Mouse (Mus musculus) myocyte (in vitro differentiated cells): Measurements from ENCODE around the gene Ptprg. TPM values are rescaled to one million over a fixed set of nuclear protein-coding genes. Genes with fewer than 3 reads are reported as not detected.

ENCODE experiments used
- H3K27me3 ChIP-seq: one replicate; pipeline ENCODE4 v1.6.1; 2011; ENCODE audit not compliant: control insufficient read depth, insufficient read depth, insufficient read length
- H3K36me3 ChIP-seq: one replicate; pipeline ENCODE4 v1.6.1; 2011; ENCODE audit not compliant: control insufficient read depth, insufficient read depth
- H3K4me2 ChIP-seq: one replicate; pipeline ENCODE4 v1.6.1; 2011; ENCODE audit warnings: low read depth, control low read depth
- H3K4me3 ChIP-seq: one replicate; pipeline ENCODE4 v1.5.1; 2011; ENCODE audit warnings: mild to moderate bottlenecking, control low read depth, moderate library complexity
- H3K79me2 ChIP-seq: one replicate; pipeline ENCODE4 v1.6.1; 2011; ENCODE audit not compliant: control insufficient read depth, insufficient read depth
- H3ac ChIP-seq: one replicate; pipeline ENCODE4 v1.6.1; 2011; ENCODE audit not compliant: control insufficient read depth, insufficient read length
- CEBPB ChIP-seq: IDR thresholded peaks from 2 replicates; pipeline ENCODE4 v1.6.1; 2011; ENCODE audit warnings: mild to moderate bottlenecking, moderate library complexity; ENCODE audit not compliant: poor library complexity, insufficient read depth, severe bottlenecking
- E2F4 ChIP-seq: IDR thresholded peaks from one replicate; pipeline ENCODE4 v1.6.1; 2011; ENCODE audit warnings: mild to moderate bottlenecking, control low read depth, moderate library complexity; ENCODE audit not compliant: insufficient read depth
- MAX ChIP-seq: IDR thresholded peaks from one replicate; pipeline ENCODE4 v1.6.1; 2011; ENCODE audit warnings: low read depth, mild to moderate bottlenecking, control low read depth
- MYOD1 ChIP-seq, 3 experiments: IDR thresholded peaks; one replicate each; pipeline ENCODE4 v1.6.1; 2011; ENCODE audit warnings: control low read depth in 2 of 3, low read depth in 2 of 3, mild to moderate bottlenecking in 2 of 3, moderate library complexity in 1 of 3; ENCODE audit not compliant: insufficient read length in 2 of 3, control insufficient read depth in 1 of 3
- MYOG ChIP-seq, 3 experiments: IDR thresholded peaks; one replicate each; pipeline ENCODE4 v1.6.1; 2011; ENCODE audit warnings: control low read depth in 2 of 3, low read depth in 2 of 3, mild to moderate bottlenecking in 2 of 3; ENCODE audit not compliant: insufficient read length in 2 of 3, control insufficient read depth in 1 of 3, insufficient read depth in 1 of 3
- POLR2A ChIP-seq: IDR thresholded peaks from one replicate; pipeline ENCODE4 v1.6.1; 2011; ENCODE audit warnings: low read depth, mild to moderate bottlenecking, control low read depth, moderate library complexity; ENCODE audit not compliant: insufficient read length
- POLR2AphosphoS2 ChIP-seq: IDR thresholded peaks from one replicate; pipeline ENCODE4 v1.6.1; 2011; ENCODE audit warnings: low read depth, control low read depth; ENCODE audit not compliant: insufficient read length
- REST ChIP-seq: IDR thresholded peaks from one replicate; pipeline ENCODE4 v1.6.1; 2011; ENCODE audit warnings: mild to moderate bottlenecking, control low read depth, moderate library complexity; ENCODE audit not compliant: insufficient read depth, insufficient read length
- SRF ChIP-seq: IDR thresholded peaks from one replicate; pipeline ENCODE4 v1.6.1; 2011; ENCODE audit warnings: low read depth; ENCODE audit not compliant: control insufficient read depth, insufficient read length
- TCF12 ChIP-seq: IDR thresholded peaks from one replicate; pipeline ENCODE4 v1.6.1; 2011; ENCODE audit warnings: mild to moderate bottlenecking, control low read depth; ENCODE audit not compliant: poor library complexity, insufficient read depth, severe bottlenecking
- TCF3 ChIP-seq: IDR thresholded peaks from one replicate; pipeline ENCODE4 v1.6.1; 2011; ENCODE audit warnings: low read depth, control low read depth; ENCODE audit not compliant: insufficient read length
- USF1 ChIP-seq: IDR thresholded peaks from one replicate; pipeline ENCODE4 v1.6.1; 2011; ENCODE audit warnings: low read depth, mild to moderate bottlenecking, control low read depth, moderate library complexity
- polyA plus RNA-seq: library from polyadenylated mRNA; unstranded; fragments of >200 nt; fragmentation: generic; extraction: Trizol; gene quantifications from one replicate; pipeline ENCODE4 v1.2.1, GENCODE M21; 2012; ENCODE audit warnings: missing spikeins

Gene Ptprg
- polyA plus RNA-seq, 1 experiment = 14.4 TPM

DNA sequence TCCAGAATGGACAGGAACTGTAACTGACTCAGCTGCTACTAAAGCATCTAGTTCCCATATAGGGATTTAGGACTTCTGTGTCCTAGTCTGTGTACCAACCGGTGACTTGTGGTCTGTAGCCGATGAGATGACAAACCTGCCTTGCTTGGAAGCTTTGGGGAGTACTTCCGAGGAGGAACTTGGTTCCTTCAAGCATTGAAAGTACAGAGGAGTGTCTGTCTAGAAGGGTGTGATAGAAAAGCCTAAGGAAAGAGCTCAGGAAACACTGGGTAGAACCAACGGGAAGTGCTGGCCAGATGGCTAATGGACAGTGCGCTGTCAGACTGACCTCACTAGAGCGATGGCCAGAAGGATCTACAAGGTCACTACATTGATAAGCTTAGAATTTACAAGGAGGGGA lies 439.2 kb downstream of the Ptprg start:
- Histone ChIP-seq H3K36me3 (no peaks in the 10 kb centered on the region), H3K79me2 (no peaks in the 10 kb centered on the region), H3K27me3 (no peaks in the 10 kb centered on the region), H3K4me3 (no peak overlapping the region), H3K4me2 (no peak overlapping the region), H3ac (no peak overlapping the region)
- TF ChIP-seq MYOG (IDR thresholded peaks at IDR 0.05; ENCODE audit: control insufficient read depth in 1 of 3, insufficient read depth in 1 of 3, insufficient read length in 2 of 3, low read depth in 2 of 3) (no peak), SRF (no peak), POLR2A (no peak), CEBPB (no peak), TCF3 (no peak), MAX (no peak), REST (no peak), USF1 (no peak), POLR2AphosphoS2 (no peak), MYOD1 (IDR thresholded peaks at IDR 0.05; ENCODE audit: control insufficient read depth in 1 of 3, insufficient read length in 2 of 3, low read depth in 2 of 3) (no peak), E2F4 (no peak), TCF12 (no peak)

- Histone ChIP-seq H3K4me3 (no peak overlapping the region), H3K4me2 (no peak overlapping the region), H3ac (no peak overlapping the region), H3K27me3 (no peaks in the 10 kb centered on the region), H3K79me2 (no peaks in the 10 kb centered on the region), H3K36me3 (no peaks in the 10 kb centered on the region)
- TF ChIP-seq REST (no peak), SRF (no peak), MYOD1 (IDR thresholded peaks at IDR 0.05; ENCODE audit: control insufficient read depth in 1 of 3, insufficient read length in 2 of 3, low read depth in 2 of 3) (no peak), E2F4 (no peak), USF1 (no peak), MYOG (IDR thresholded peaks at IDR 0.05; ENCODE audit: control insufficient read depth in 1 of 3, insufficient read depth in 1 of 3, insufficient read length in 2 of 3, low read depth in 2 of 3) (no peak), TCF3 (no peak), POLR2AphosphoS2 (no peak), POLR2A (no peak)
These were observed 444.2 kb downstream of the Ptprg start for GRCm38 (mm10) chr14:11997555-11997954.

- Histone ChIP-seq H3ac (no peak overlapping the region), H3K4me3 (no peak overlapping the region), H3K79me2 (no peaks in the 10 kb centered on the region), H3K4me2 (no peak overlapping the region), H3K27me3 (no peaks in the 10 kb centered on the region), H3K36me3 (no peaks in the 10 kb centered on the region)
- TF ChIP-seq MAX = no peak
- TF ChIP-seq E2F4 = no peak
- no peak for TF ChIP-seq SRF
- TF ChIP-seq USF1 = no peak
- TF ChIP-seq MYOD1 (IDR thresholded peaks at IDR 0.05; ENCODE audit: control insufficient read depth in 1 of 3, insufficient read length in 2 of 3, low read depth in 2 of 3) = no peak
- no peak for TF ChIP-seq MYOG (IDR thresholded peaks at IDR 0.05; ENCODE audit: control insufficient read depth in 1 of 3, insufficient read depth in 1 of 3, insufficient read length in 2 of 3, low read depth in 2 of 3)
- no peak for TF ChIP-seq REST
- TF ChIP-seq POLR2A = no peak
- no peak for TF ChIP-seq POLR2AphosphoS2
- no peak for TF ChIP-seq TCF12
- no peak for TF ChIP-seq TCF3
- no peak for TF ChIP-seq CEBPB
These were observed 445.1 kb downstream of the Ptprg start for GRCm38 (mm10) chr14:11998464-11998863.

DNA sequence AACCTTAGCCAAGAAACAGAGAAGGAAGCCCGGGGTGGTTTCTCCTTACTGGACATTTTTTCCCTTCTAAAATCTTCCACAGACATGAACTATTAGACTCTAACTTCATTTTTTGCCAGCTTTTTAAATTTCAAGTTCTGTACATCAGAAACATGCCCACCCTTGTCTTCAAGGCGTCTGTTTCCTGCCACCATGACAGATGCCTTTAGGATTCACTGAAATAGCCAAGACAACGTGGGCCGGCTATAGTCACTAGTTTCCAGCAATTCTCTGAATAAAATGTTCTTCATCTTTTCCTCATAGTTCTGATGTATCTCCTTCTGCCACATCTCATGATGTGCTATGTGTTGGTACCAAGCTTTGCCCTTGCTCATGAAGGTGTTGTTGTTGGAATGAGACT lies 450.7 kb downstream of the Ptprg start:
- Histone ChIP-seq H3K4me2 (no peak overlapping the region), H3K79me2 (no peaks in the 10 kb centered on the region), H3K4me3 (no peak overlapping the region), H3K27me3 (no peaks in the 10 kb centered on the region), H3ac (no peak overlapping the region), H3K36me3 (no peaks in the 10 kb centered on the region)
- no peak for TF ChIP-seq MAX
- no peak for TF ChIP-seq CEBPB
- no peak for TF ChIP-seq REST
- TF ChIP-seq TCF3 = no peak
- no peak for TF ChIP-seq SRF
- TF ChIP-seq E2F4 = no peak
- no peak for TF ChIP-seq MYOD1 (IDR thresholded peaks at IDR 0.05; ENCODE audit: control insufficient read depth in 1 of 3, insufficient read length in 2 of 3, low read depth in 2 of 3)
- TF ChIP-seq MYOG (IDR thresholded peaks at IDR 0.05; ENCODE audit: control insufficient read depth in 1 of 3, insufficient read depth in 1 of 3, insufficient read length in 2 of 3, low read depth in 2 of 3) = no peak
- TF ChIP-seq POLR2A = no peak
- TF ChIP-seq USF1 = no peak
- no peak for TF ChIP-seq POLR2AphosphoS2
- no peak for TF ChIP-seq TCF12

DNA sequence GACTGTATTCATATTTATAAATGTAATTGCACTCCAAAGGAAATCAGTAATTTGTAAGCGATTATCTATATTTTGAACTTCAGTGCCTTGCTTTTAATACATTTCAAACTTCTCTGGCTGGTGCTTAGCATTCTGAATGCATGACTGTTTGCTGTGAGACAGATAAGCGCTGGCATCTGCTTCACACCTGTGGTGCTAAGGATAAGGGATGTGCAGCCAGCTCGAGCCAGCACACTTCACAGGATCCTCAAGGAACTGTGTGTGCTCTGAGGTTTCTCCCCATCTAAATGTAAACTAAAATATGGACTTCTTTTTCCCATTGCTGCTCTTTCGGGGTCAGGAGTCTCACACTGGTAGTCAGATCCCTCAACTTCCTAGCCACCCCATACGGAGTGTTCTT lies 458.4 kb downstream of the Ptprg start:
- H3K79me2 ChIP-seq = no peaks in the 10 kb centered on the region
- H3K27me3 ChIP-seq = no peaks in the 10 kb centered on the region
- H3ac ChIP-seq = no peak overlapping the region
- no peak overlapping the region for H3K4me2 ChIP-seq
- no peaks in the 10 kb centered on the region for H3K36me3 ChIP-seq
- H3K4me3 ChIP-seq = no peak overlapping the region
- TF ChIP-seq REST (no peak), TCF12 (no peak)
